Mouse (Mus musculus) hindbrain, embryonic 14.5 days (tissue): ENCODE results near the gene Tunar. TPM values are rescaled to one million over a fixed set of nuclear protein-coding genes. Genes with fewer than 3 reads are reported as not detected.

Source experiments
- ATAC-seq: fragments of 200-750 bp; cut with Nextera tagmentation; 2 replicates; pipeline ENCODE4 v1.8.0; 2017; ENCODE audit warnings: moderate number of reproducible peaks, mild to moderate bottlenecking, moderate TSS enrichment, moderate library complexity; ENCODE audit not compliant: low FRiP score
- DNase-seq: peaks from one replicate; pipeline ENCODE4 v3.0.0-alpha.2; 2015; ENCODE audit warnings: low spot score
- H3K27ac ChIP-seq: fragments of 300-500 bp; sonication (generic); 2 replicates; pipeline ENCODE4 v1.5.1; 2014; ENCODE audit warnings: mild to moderate bottlenecking, moderate library complexity
- H3K27me3 ChIP-seq: fragments of 300-500 bp; sonication (generic); 2 replicates; pipeline ENCODE4 v1.6.1; 2014; ENCODE audit warnings: mild to moderate bottlenecking, low read length, mixed read lengths; ENCODE audit not compliant: control insufficient read depth, insufficient read depth
- H3K36me3 ChIP-seq: fragments of 300-500 bp; sonication (generic); replicated peaks from 2 replicates; pipeline ENCODE4 v1.6.1; 2014; ENCODE audit not compliant: control insufficient read depth, insufficient read depth
- H3K4me1 ChIP-seq: fragments of 300-500 bp; sonication (generic); replicated peaks from 2 replicates; pipeline ENCODE4 v1.6.1; 2014; ENCODE audit warnings: antibody characterized with exemption, low read length, mixed read lengths; ENCODE audit not compliant: control insufficient read depth, insufficient read depth
- H3K4me2 ChIP-seq: fragments of 300-500 bp; sonication (generic); replicated peaks from 2 replicates; pipeline ENCODE4 v1.6.1; 2014; ENCODE audit warnings: mild to moderate bottlenecking, moderate library complexity
- H3K4me3 ChIP-seq: fragments of 300-500 bp; sonication (generic); replicated peaks from 2 replicates; pipeline ENCODE4 v1.5.1; 2014; ENCODE audit warnings: mild to moderate bottlenecking, low read length
- H3K9ac ChIP-seq: fragments of 300-500 bp; sonication (generic); 2 replicates; pipeline ENCODE4 v1.6.1; 2014
- H3K9me3 ChIP-seq: fragments of 300-500 bp; sonication (generic); 2 replicates; pipeline ENCODE4 v1.6.1; 2016; ENCODE audit warnings: low read length; ENCODE audit not compliant: control insufficient read depth
- WGBS: fragments of 180-500 bp; shearing (Covaris S2); extraction: QIAGEN DNeasy Blood & Tissue Kit; methylation state at CpG from one replicate; pipeline ENCODE4 v1.1.7; 2014; 5-methylcytosine and 5-hydroxymethylcytosine counted together
- polyA plus RNA-seq: library from polyadenylated mRNA; unstranded; fragments of >200 nt; fragmentation: Nextera tagmentation; extraction: Ambion mirVana; gene quantifications from 2 replicates; pipeline ENCODE4 v1.2.1, GENCODE M21; 2014

Tunar gene
- polyA plus RNA-seq, 1 experiment from 2014 or later: 20.3 TPM

DNA sequence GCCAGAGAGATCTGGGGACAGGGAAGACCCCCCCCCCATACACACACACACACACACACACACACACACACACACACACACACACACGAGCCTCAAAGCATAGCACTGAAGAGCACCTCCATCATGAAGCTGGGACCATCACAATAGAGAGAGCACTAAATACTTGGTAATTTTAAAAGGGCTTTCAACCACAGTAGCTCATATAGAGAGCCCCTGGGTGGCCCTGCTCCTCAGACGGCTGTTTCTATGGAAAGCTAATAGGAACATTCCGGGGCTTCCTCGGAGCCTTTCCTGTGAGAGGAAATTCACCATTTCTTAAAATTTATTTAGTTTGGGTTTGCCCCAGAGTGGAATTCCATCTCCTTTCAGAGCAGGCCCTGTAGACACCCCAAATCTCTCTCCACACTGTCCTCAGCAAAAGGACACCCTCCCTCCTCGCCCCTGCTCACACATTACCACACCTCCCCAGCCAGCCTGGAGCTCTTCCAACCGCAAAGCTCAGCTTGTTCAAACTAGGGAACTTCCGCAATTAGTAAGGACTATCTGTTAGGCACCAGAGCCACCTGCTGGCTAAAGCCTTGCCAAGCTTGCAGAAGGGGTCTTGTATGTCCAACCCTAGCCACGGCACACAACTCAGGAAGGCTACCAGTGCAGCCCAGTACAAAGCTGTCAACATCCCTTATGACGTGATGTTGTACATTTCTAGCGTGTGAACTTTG lies 93.5 kb downstream of the Tunar start:
- no peak overlapping the region for H3K4me3 ChIP-seq
- no peaks in the 10 kb centered on the region for H3K9me3 ChIP-seq
- H3K4me2 ChIP-seq: peak overlapping the region; percentile 27; the same call in 1 of the 2 replicates
- DNase-seq (peak; percentile 93), ATAC-seq (peak; percentile 77; the same call in 1 of the 2 replicates)
- H3K27me3 ChIP-seq: no peaks in the 10 kb centered on the region
- no peak overlapping the region for H3K27ac ChIP-seq
- 34% methylated on average over 10 of the region's 10 CpGs for WGBS
- H3K36me3 ChIP-seq: no peaks in the 10 kb centered on the region
- H3K4me1 ChIP-seq: no peaks in the 10 kb centered on the region; the same call in 1 of the 2 replicates
- H3K9ac ChIP-seq: no peak overlapping the region

DNA sequence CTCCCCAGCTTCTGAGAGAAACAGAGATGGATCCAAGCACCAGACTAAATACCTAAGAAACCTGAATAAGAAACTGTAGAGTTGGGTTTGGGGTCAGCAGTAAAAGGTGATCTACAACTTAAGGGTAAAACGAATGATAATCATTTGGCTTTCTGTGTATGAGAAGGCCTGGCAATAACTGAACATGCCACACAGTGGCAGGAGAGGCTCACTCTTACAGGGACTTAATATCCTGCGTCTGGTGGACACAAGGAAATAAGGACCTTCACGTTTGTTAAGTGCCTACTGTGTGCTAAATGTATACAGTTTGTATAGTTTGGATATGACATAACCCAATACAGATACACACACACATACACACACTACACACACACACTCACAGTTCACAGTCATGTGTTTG lies 98.2 kb downstream of the Tunar start:
- ATAC-seq: no peak
- H3K4me2 ChIP-seq: no peak overlapping the region
- H3K9me3 ChIP-seq: no peaks in the 10 kb centered on the region
- H3K9ac ChIP-seq: no peak overlapping the region
- WGBS: 65% methylated on average over 3 of the region's 3 CpGs
- no peaks in the 10 kb centered on the region; the same call in 1 of the 2 replicates for H3K4me1 ChIP-seq
- DNase-seq: peak; percentile 54
- no peaks in the 10 kb centered on the region for H3K36me3 ChIP-seq
- H3K4me3 ChIP-seq: no peak overlapping the region
- no peak overlapping the region for H3K27ac ChIP-seq
- H3K27me3 ChIP-seq: no peaks in the 10 kb centered on the region

DNA sequence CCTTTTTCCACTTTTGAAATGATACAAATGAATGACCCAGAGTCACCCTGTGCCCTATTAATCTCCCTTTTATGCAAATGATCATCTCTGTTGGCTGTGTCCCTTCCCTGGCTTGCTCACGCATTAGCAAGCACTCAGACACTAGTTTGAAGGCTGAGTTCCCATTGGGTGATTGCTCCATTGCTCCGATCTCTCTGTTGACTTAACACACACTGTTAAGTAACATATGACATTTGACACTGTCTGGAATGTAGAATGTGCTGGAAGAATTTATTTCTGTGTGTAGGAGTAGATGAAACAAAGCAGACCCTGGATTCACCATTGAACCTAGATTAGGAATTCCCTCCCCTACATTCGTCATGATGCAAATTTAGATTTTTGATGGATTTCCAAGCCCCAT lies 99.1 kb downstream of the Tunar start:
- no peaks in the 10 kb centered on the region for H3K36me3 ChIP-seq
- no peaks in the 10 kb centered on the region for H3K27me3 ChIP-seq
- DNase-seq: no peak
- no peaks in the 10 kb centered on the region for H3K4me1 ChIP-seq
- ATAC-seq: no peak
- no peak overlapping the region for H3K27ac ChIP-seq
- no peaks in the 10 kb centered on the region for H3K9me3 ChIP-seq
- 74% methylated on average over 3 of the region's 3 CpGs for WGBS
- no peak overlapping the region for H3K9ac ChIP-seq
- no peak overlapping the region for H3K4me2 ChIP-seq
- no peak overlapping the region for H3K4me3 ChIP-seq

Other genes with a start within 250 kb of the Tunar start
- gene Tcl1b2, start 187.9 kb upstream of the Tunar start, polyA plus RNA-seq: not detected in 2 replicates
- not detected in 2 replicates for gene Tcl1b1, start 174.2 kb upstream of the Tunar start, polyA plus RNA-seq
- gene Tcl1b5, start 157.5 kb upstream of the Tunar start, polyA plus RNA-seq: not detected in 2 replicates
- gene Tcl1b3, start 142.8 kb upstream of the Tunar start, polyA plus RNA-seq: not detected in 2 replicates
- gene Tcl1b4, start 131.9 kb upstream of the Tunar start, polyA plus RNA-seq: not detected in 2 replicates
- gene Tcl1, start 111.1 kb upstream of the Tunar start, polyA plus RNA-seq: not detected in 2 replicates
- gene D430019H16Rik, start 120.0 kb downstream of the Tunar start, polyA plus RNA-seq: 18.8 and 22.2 TPM in 2 replicates
- 0.47 and 0.75 TPM in 2 replicates for gene Bdkrb2, start 229.4 kb downstream of the Tunar start, polyA plus RNA-seq